Mouse (Mus musculus) brain, embryonic 14.5 days (tissue): Measurements from ENCODE around the gene Dnajc21. TPM values are rescaled to one million over a fixed set of nuclear protein-coding genes. Genes with fewer than 3 reads are reported as not detected.
A peak's percentile ranks its signal among the peaks of the same experiment; 100 is the strongest.
"Not testable (repeated sequence)": the region's sequence is repeated elsewhere in the genome, so short reads cannot be mapped to it uniquely, and the experiment has no call there.

ENCODE experiments used
- DNase-seq: peaks from one replicate; pipeline ENCODE4 v3.0.0-alpha.2; 2011; ENCODE audit warnings: low read depth
- CTCF ChIP-seq: fragments of 200-500 bp; IDR thresholded peaks from 2 replicates; pipeline ENCODE4 v1.5.1; 2012; ENCODE audit warnings: inconsistent platforms, mild to moderate bottlenecking, moderate library complexity, borderline replicate concordance; ENCODE audit not compliant: insufficient read depth, insufficient read length; ENCODE audit errors: extremely low read depth
- POLR2A ChIP-seq: fragments of 200-500 bp; IDR thresholded peaks from 2 replicates; pipeline ENCODE4 v1.6.1; 2012; ENCODE audit warnings: mild to moderate bottlenecking, inconsistent platforms, borderline replicate concordance; ENCODE audit not compliant: poor library complexity, insufficient read depth, insufficient read length, severe bottlenecking; ENCODE audit errors: extremely low read depth
- polyA plus RNA-seq: library from polyadenylated mRNA; depleted of rRNA; stranded (reverse); fragments of >200 nt; gene quantifications from 2 replicates; pipeline ENCODE4 v1.2.3, GENCODE M21; 2012; rRNA removed

Dnajc21 gene
- 6.6 and 12.6 TPM in 2 replicates for polyA plus RNA-seq

GRCm38 (mm10) chr15:10470151-10470831 is at the start of gene Dnajc21:
Dnajc21 (minus strand) TSS chr15:10470516.
- peak; percentile 90 for DNase-seq
- no peak for TF ChIP-seq CTCF
- peak; percentile 23 for TF ChIP-seq POLR2A

- DNase-seq: no peak
- TF ChIP-seq CTCF: no peak
- no peak for TF ChIP-seq POLR2A
These were observed 44.9 kb upstream of the Dnajc21 start for GRCm38 (mm10) chr15:10515166-10515565.

- TF ChIP-seq CTCF: no peak
- DNase-seq: no peak
These were observed 35.8 kb upstream of the Dnajc21 start for GRCm38 (mm10) chr15:10506099-10506498.

GRCm38 (mm10) chr15:10500838-10501719 is 30.8 kb upstream of the Dnajc21 start:
- peak; percentile 91 for TF ChIP-seq CTCF
- TF ChIP-seq POLR2A: no peak
- peak; percentile 86 for DNase-seq

- no peak for TF ChIP-seq CTCF
- TF ChIP-seq POLR2A: no peak
- no peak for DNase-seq
These were observed 29.7 kb upstream of the Dnajc21 start for GRCm38 (mm10) chr15:10500035-10500434.

GRCm38 (mm10) chr15:10499593-10499992 is 29.3 kb upstream of the Dnajc21 start:
- no peak for DNase-seq
- TF ChIP-seq CTCF: no peak
- no peak for TF ChIP-seq POLR2A

- not testable (repeated sequence) for DNase-seq
These were observed 26.4 kb upstream of the Dnajc21 start for GRCm38 (mm10) chr15:10496696-10497095.

GRCm38 (mm10) chr15:10495944-10496343 is 25.6 kb upstream of the Dnajc21 start:
- no peak for DNase-seq
- no peak for TF ChIP-seq CTCF
- TF ChIP-seq POLR2A: no peak

GRCm38 (mm10) chr15:10490101-10490500 is 19.8 kb upstream of the Dnajc21 start:
- TF ChIP-seq POLR2A (no peak), CTCF (no peak)
- no peak for DNase-seq

GRCm38 (mm10) chr15:10487246-10487645 is 16.9 kb upstream of the Dnajc21 start:
- TF ChIP-seq POLR2A (no peak), CTCF (no peak)
- peak; percentile 14 for DNase-seq

- DNase-seq: no peak
- TF ChIP-seq POLR2A (no peak), CTCF (no peak)
These were observed 16.1 kb upstream of the Dnajc21 start for GRCm38 (mm10) chr15:10486365-10486839.

GRCm38 (mm10) chr15:10485484-10486364 is 15.4 kb upstream of the Dnajc21 start, which contains the start of the genes Brix1 and Rad1:
Brix1 (minus strand) TSS chr15:10485947.
Rad1 (plus strand) TSS chr15:10486018.
- DNase-seq: peak; percentile 99
- TF ChIP-seq POLR2A: peak; percentile 56; the same call in 1 of the 2 replicates
- no peak for TF ChIP-seq CTCF
